Mouse (Mus musculus) layer of hippocampus, adult 9-10 months (tissue): Measurements from ENCODE around the gene Rbms1.

Experiments used
- DNase-seq: peaks from one replicate; pipeline ENCODE4 v3.0.0; 2022; ENCODE audit warnings: low spot score

Rbms1 gene

DNA sequence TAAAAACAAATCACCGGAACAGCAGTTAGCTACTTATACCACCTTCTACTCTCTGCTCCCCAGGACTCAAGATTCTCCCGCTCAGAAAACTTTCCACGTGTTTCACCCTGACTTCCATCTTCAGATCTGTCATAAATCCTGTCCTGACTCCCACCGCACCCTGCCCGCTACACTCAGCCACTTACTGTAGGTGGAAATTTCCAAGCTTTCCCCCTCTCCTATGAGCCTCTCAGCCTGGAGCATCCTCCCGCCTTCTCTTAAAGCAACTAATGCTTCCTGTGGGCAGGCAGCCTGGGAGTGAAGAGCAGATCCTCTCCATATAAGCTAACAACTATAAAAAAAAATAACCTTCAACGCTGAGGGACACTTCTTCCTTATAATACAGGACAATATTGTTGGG lies 44.6 kb downstream of the Rbms1 start:
- no peak for DNase-seq

DNA sequence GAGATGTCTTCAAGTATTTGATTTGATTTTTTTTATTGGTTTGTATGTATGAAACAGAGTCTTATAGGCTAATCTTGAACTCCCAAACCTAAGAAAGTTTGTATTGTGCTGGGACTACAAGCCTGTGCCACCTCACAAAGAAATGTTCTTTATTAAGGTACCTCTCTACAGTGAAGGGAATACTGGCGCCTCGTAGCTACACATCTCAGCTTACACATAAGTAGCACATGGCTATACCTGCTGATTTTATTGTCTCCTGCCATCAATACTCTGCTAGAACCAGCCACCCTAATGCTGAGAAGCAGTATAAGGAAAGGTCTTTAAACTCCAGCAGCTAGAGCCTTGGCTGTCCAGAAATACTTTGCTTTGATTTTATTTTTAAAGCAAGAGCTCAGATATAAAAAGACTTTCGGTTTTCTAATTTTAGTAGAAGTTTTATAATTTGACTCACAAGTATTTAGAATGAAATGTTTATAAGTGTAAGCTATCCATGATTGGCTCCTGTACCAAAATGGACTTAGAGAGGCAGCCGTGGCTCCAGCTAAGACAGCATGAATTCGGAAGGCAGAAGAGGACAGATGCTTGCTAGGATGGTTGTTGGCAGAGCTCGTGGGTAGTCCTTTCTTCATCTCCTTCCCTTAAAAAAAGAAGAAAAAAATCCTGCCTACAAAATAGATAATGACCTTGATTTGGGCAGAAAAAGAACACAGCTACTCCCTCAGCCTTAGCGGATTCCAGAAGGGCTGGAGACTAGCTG lies 48.3 kb downstream of the Rbms1 start:
- no peak for DNase-seq

DNA sequence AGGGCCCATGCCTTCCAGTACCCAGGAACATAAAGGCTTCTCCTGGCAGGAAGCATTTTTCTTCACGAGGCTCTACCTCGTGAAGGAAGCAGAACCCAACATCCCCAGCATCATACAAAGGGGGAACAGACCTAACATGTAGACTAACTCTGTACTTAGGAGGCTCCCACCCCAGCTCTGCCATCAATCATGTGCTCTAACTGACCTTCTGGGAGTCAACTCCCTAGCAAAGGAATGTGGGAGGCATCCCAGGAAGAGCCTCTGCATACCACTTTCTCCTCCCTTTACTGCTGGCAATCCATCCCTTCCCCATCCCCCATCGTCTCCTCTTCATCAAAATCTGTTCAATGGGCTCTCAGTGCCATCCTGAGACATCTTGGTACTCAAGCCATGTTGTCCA lies 49.7 kb downstream of the Rbms1 start:
- no peak for DNase-seq

DNA sequence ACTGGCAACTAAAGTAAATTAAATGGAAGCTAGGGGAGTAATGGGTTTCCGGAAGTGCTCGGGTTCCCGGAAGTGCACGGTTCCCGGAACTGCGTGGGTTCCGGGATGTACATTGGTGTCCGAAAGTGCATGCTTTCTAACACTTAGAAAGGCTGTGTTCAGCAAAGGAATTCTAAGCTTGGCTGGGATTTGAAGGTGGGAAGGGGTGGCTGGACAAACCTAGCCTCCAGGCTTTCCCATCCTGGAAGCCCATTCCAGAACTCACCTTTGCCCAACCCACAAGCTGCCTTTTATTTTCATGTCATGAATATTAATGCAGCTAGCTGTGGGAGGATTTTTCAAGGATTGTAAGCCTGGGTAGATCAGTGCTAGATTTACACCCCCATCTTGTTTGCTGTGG lies 51.3 kb downstream of the Rbms1 start:
- DNase-seq: no peak

DNA sequence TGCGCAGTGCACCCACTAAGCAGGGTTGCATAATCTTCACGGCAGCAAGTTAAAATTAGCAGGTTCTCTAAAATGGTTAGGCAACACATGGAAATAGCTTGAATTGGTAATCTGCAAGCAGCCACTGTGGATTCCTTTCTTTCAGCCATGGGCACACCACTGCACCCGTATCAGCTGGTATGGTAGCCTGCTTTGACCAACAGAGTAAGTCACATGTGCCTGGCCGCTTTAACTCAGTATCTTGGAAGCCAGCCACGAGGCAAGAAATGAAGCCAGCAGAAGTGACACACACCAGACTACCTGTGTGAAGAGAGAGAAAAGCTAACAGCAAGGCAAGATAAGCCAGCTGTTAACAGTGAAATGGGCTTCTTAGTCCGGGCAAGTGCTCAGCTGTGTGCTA lies 52.2 kb downstream of the Rbms1 start:
- DNase-seq: peak; percentile 15

DNA sequence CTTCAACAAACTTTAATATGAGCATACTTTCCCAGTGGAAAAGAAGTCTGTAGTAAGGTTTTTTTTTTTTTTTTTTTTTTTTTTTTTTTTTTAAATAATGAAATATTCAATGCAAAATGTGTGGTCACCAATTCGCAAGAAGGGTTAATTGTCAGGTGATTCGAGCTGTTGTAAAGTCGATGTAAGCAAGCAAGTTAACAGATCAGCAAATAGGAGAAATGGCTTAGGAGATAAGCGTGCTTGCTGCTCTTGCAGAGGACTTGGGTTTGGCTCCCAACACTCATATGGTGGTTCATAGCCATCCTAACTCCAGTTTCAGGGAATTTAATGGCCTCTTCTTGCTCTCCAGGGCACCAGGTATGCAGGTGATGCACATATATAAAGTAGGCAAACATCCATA lies 54.4 kb downstream of the Rbms1 start:
- DNase-seq: no peak

DNA sequence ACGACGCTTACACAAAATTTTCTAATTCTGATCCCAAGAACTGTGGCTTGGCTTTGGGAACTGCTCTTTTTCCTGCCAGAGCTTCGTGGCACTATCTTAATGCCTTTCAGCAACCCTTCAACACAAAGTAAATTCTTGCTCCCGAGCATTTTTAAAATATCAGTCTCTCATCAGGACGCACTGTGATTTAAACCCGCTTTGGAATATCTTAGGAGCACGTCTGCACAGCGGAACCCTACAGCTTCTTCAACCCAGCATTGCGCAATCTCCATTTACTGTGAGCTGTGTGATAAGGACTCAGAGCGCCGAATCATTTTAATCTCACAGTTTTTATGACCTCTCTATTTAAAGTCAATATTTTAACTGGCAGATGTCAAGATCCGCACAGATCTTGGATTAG lies 54.9 kb downstream of the Rbms1 start:
- DNase-seq: no peak

DNA sequence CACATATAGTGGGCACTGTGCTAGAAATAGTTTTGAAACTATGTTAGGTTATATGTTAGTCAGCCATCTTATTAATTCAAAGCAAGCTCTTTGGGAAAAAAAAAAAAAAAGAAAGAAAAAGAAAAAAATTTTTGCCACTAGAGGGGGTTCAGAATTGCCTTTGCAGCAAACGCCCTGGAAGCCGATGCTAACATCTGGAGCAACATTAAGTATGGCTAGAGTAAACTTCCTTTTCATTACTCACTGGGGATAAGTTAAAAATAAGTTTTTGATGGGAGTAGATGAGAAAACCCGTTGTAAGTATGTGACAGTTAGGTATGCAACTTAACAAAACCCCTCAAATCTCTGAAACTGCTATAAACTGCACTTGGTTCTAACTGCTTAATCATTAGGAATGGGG lies 57.7 kb downstream of the Rbms1 start:
- DNase-seq: no peak

DNA sequence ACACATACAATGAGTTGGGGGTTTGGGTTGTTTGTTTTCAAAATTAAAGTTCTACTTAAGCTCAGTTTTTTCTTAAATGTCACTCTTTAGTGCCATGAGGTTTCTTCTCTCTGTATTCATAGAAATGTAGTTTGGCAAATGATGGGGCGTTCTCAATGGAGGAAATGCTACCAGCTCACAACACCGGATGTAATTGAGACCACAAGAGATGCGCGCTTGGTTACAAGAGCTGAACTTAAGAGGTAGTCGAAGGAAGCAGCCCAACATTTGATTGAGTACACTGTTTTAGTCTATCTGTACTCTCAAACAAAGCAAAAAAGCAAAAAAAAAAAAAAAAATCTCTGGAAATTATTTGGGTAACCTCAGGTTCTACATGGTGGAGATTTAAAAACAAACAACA lies 58.9 kb downstream of the Rbms1 start:
- no peak for DNase-seq

DNA sequence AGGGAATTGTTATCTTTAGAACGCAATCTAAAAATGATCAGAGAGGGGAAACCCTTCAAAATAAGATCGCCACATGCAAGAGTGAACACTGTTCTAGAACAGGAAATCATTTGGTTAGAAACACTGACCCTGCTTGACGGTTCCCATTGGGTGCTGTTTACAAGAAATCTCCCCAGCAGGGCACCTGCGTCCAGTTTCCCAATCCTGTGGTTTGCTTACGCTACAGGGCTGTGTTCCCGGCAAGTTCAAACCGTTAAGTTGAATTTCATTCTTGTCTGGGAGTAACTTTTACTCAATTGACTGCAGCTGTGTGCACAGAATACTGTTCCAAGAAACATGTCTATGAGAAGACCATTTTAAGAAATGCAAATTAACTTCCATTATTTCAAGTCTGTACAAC lies 59.5 kb downstream of the Rbms1 start:
- no peak for DNase-seq

DNA sequence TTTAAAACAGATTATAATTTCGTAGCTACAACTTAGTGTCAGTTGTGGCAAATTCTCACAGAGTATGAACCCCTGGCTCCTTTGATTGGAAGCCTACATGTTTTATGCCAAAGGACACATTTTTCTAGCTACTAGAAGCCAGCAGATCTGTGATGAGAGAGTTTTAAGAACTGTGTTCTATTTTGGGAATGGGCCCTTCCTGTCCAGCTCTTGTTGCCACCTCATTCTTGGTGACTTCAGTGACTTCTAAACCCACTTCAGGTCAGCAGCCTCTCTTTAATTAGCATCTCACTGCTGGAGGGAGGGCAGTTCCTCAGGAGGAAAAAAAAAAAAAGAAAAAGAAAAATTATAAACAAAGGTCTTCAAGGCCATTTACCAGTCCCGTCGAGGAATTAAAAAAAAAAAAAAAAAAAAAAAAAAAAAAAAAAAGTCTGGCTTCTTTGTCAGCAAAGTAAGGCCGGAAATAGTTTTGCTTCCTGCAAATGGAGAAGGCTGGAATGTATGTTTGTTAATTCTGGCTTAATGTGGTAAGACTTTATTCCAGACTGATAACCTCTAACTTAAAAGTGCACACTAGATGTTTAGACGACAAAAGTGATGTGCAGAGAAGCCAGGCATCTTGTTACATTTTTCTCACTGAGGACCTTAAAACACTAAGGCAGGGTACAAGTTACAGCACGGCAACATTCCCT lies 60.4 kb downstream of the Rbms1 start:
- DNase-seq: no peak

DNA sequence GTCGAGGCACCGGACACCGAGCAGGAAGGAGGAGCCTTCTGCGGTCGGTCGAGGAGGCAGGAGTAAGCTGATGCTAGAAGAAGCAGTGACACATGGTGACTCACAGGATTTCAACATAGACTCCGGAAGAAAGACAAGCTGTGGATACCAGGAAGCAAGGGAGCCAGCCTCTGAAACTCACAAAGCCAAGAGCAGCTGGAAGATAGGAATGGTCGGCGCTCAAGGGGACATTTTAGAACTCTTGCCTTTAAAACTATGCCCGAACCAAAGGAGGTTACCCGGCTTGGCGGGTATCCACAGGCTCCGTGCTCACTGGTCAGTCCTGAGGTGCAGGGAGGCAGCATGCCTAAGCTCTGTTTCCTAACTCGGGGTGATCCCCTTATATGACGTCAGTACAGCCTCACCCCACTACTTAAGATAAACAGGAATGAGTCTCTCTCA lies 61.5 kb downstream of the Rbms1 start:
- no peak for DNase-seq

DNA sequence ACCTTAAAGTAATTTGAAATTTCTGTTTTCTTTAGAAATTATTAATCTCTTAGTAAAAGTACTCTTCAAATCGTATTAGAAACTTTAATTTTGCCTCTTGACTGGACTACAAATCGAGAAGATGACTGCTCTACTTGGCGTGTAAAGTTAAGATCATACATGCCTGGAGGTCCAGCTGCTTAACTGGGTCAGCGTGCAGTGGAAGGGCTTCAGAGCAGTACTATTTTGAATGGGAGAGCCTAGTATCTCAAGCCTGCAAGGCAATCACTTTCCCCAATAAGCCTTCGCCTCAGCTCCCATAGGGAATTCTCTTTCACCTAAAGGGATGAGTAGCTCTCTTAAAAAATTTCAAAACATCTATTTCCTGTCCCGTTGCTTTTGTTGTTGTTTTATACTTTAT lies 62.0 kb downstream of the Rbms1 start:
- no peak for DNase-seq

DNA sequence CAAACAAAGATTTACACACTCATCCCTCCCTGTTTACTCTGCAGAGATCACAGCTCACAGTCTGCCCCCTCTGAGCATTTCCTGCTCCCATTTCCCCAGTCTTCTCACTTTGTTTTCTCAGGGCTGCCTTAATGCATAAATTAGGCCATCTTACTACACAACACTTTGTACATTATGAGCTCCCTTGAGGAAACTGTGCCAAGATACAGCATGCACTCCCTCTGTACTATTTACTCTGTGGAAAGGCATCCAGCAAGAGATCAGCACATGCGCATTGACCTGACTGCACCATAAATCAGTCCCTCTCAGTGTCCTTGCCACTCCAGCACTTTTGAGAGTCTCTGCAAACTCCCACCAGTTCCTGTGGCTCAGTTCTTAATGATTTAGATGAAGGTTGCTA lies 70.0 kb downstream of the Rbms1 start:
- DNase-seq: no peak

DNA sequence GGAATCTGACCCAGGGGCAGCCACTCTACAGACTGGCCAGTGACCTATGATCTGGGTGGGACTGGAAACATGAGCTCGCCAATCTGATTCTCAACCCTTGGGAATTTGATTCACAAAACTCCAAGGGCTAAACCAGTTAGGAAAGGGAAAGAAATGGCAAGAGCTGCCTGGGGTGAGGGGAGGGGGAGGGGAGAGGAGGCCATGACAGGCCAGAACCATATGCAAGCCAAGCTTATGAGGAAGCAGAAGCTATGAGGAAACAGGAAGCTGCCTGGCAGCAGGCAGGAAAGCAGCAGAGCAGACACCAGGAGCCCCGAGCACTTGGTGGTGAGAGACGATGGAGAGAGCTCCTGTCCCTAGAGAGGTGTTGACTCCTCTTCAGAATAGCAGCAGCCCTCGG lies 79.1 kb downstream of the Rbms1 start:
- no peak for DNase-seq

DNA sequence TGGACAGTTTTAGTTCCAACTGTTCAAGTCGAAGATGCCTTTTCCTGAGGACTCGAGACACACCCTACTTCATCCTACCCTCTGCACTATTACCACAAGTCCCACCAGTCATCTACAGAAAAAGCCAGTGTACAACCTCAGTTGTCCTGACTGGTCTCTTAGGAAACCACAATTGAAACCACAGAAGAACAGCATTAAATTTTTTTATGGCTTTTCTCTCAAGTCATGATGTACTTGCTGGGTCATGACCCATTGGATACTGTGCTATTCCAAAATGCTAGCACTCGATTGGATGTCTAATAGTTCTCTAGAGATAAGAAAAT lies 80.0 kb downstream of the Rbms1 start:
- DNase-seq: no peak

DNA sequence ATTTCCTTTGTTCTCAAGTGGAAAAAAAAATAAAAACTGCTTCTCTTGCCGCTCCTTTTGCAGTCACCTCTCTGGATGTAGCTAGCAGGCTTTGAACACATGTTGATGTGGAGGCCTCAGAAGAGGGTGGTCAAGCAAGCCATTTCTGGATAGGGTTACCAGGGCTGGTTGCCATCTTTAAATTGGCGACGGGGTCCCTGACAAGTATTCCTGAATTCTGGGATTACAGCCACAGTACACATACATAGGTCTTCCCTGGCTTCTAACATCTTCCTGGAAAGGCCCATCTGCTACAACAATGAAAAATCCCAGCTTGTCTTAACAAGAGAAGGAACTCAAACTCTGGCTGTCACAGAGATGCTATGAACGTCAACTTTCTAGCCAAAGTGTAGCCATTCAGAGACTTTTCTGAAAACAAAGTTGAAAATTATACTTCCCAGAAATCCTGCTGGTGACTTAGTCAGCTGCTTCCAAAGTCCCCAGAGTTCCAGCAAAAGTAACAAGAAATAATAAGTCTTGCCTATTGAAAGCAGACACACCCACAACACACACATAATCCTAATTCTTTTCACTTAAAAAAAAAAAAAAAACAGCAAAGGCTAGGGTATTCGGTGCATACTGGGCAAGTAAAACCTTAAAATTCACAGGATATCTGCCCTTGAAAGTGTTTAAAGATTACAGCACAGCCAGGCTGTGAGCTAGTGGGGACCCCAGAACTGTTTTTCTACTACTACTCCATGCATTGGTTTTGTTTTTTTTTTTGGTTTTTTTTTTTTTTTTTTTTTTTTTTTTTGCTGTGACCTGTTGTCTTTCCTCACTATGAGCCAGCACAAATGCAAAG lies 80.6 kb downstream of the Rbms1 start:
- DNase-seq: no peak

DNA sequence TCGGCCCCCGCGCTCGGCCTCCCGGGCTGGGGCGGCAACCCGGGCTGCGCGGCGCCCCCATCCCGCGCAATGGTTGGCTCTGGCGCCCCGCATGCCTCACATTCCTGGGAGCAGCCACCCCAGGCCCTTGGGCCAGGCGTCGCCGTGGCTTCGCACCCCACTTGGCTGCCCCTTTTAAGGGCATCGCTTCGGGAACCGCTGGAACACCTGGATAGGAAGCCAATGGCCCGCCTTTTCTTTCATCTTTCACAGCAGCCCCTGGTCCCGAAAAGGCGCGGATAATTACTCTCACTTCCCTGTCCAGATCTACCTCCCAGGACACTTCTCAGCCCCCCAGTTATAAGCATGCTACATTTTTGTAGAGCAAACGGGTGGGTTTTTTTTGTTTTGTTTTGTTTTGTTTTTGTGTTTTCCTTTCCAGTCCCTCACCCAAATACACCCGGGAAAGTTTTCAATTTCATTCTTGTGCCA lies 81.4 kb downstream of the Rbms1 start:
- no peak for DNase-seq

DNA sequence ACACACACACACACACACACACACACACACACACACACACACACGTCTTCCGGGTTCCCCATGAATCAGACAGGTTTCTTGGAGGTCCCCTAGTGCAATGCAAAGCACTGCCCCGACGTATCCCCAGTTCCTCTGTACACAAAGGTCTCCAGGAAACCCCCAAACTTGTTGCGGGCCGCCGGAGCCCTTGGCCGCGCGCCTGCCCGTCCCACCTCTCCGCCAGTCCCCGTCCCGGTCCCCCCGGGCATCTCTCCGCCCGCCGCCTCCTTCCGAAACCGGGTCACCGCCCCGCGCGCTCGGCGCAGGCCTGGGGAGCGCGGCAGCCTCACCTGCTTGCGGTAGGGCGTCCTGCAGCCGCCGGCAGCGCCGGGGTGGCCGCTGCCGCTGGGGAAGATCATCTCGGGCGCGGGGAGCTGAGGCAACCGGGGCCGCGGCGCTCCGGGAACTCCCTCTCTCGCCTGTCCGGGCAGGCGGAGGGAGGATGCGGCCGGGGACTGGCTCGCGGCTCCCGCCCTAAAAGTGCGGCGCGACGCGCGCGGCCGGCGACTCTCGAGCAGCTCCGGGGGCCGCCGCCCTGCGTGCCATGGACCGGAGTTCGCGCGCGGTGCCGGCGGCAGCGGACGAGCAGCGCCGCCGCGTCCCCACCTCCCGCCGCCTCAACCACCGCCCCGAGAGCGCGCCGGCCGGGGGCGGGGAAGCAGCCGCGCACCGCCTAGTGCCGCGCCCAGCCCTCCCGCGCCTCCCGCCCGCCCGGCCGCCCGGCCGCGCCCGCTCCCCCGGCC lies 82.0 kb downstream of the Rbms1 start:
- DNase-seq: no peak

DNA sequence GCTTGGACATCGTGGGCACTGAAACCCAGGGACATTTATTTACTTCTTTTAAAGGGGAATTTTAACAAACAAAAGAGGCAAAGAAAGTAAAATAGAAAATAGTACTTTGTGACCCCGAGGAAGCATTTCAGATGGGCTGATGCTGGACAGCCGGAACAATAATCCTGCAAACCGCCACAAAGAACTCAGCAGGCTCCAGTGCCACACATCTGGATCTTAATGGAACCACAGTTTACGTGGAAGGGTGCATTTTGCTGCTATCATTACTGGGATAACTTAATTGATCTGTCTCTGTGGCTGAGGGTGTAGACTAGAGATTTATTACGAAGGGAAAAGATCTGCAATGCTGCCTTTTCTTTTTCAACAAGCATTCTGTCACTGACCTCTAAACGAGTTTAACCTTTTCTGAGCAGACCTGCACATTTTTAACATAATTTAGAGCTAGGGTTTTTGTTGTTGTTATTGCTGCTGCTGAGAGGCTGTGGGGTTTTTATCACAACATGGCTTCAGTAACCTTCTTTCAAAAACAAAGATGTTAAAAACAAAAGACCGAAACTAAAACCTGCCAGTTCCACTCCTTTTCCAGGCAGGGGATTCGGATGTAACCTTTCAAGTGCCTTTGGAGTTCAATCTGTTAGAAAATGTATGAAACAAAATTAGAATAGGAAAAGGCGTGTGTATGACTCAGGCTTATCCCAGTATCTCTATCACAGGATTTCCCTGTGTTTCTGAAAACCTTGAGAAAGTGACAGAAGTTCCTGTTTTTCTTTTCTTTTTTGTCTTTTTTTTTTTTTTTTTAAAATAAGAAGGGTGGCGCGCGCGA lies 82.8 kb downstream of the Rbms1 start:
- no peak for DNase-seq

DNA sequence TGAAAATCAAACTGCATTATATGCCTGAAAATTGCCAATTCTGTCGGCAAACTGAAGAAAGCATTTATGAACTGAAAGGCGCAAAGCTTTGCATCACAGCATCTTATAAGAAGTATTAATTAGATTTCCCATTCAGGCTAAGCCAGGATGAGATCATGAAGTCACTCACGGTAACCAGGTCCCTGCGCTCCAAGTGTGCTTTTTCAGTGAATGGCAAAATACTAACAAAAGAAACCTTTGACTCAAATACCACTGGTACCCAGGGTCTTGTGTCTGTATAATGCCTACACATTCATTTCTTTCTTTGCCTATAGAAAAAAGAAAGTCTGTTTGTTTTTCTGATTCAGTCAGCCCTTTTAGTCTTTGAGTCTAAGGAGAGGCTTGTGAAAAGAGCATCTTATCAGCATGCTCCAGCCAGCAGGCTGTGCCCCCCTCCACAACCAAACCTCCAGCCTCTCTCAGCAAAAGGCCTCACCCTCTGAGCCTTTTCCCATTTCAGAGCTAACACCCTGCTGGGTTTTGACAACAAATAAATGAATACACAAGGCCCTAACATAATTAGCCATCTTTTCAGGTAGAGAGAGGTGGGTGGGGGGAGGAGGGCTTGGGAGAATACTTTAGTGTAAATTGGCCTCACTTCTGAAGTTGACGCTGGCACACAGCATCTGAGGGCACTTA lies 83.7 kb downstream of the Rbms1 start:
- DNase-seq: no peak
